Mouse (Mus musculus): ENCODE measurements around the gene Rxra.

Rxra gene

GRCm38 (mm10) chr2:27671633-27672091, 4.6 kb upstream of the Rxra start:
- DNase-seq: no peak

- peak; percentile 55 for DNase-seq
Measured at GRCm38 (mm10) chr2:27676478-27677325, 462 bp downstream of the Rxra start.

GRCm38 (mm10) chr2:27677411-27678310, 1.4 kb downstream of the Rxra start:
- peak; percentile 35 for DNase-seq

DNA sequence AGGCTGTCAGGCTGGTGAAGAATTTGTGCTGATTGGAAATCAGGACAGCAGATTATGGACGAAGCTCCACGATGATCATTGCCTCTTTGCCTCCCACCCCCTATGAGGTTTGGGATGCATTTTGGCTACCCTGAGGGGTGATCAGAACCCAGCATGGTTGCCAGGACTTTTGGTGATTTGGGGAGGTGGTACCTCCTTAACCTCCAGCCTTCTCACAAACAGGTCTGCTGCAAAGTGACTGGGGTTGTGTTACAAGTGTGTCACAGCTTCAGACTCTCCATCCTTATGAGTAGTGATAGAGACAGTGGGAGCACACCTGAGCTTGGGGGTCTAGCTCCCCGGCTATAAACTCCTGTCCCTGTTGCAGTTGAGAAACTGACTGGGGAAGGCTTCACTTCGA, 2.1 kb downstream of the Rxra start:
- no peak for DNase-seq

DNA sequence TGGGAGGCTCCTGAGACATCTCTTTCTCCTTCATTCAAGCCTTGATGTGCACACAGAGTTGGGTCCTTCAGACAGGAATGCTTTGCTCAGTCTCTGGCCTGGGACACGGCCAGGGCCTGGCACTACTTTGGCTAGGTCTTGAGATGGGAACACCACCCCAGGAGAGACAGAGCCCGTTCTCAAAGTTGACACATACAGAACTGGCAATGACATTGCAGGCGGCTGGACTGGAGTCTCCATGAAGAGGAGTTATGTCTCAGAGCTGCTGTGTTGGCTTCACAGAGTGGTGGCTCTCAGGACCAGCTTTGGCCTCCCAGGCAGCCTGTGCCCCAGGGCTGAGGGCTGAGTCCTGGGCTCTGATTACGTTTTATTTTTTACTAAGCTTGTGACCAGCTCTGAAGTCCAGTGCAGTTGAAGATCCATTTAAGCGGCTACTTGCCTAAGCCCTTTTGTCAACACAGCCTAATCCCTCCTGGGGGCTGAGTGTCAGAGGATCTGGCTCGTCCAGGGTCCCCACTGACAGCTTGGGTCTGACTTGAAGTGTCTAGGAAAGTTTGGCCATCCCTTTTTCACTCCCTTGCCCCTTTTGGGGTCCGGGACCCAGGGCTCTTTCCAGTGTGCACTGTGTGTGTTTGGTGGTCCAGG, 2.7 kb downstream of the Rxra start:
- no peak for DNase-seq

DNA sequence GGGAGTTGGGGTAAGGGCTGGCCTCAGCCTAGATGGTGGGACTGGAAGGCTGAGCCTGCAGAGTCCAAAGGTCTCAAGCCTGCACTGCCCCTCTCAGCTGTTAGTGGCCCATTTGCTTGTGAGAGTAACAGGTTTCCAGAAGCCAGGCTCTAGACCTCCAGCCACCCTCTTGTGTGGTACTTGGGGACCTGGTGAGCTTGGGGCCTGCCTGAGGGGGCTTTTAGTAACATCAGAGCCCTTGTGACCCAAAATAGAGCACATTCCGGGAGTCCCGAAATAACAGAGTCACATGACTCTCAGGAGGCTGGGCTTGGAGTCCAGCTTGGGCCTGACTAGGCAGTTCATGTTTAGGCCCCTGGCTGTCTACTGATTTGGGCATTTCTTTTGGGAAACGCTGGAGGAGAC, 3.4 kb downstream of the Rxra start:
- DNase-seq: no peak

- no peak for DNase-seq
Measured at GRCm38 (mm10) chr2:27680058-27680457, 3.8 kb downstream of the Rxra start.

GRCm38 (mm10) chr2:27680595-27680994, 4.4 kb downstream of the Rxra start:
- DNase-seq: no peak

GRCm38 (mm10) chr2:27681426-27681825, 5.2 kb downstream of the Rxra start:
- no peak for DNase-seq

GRCm38 (mm10) chr2:27682096-27682495, 5.9 kb downstream of the Rxra start:
- DNase-seq: no peak

DNA sequence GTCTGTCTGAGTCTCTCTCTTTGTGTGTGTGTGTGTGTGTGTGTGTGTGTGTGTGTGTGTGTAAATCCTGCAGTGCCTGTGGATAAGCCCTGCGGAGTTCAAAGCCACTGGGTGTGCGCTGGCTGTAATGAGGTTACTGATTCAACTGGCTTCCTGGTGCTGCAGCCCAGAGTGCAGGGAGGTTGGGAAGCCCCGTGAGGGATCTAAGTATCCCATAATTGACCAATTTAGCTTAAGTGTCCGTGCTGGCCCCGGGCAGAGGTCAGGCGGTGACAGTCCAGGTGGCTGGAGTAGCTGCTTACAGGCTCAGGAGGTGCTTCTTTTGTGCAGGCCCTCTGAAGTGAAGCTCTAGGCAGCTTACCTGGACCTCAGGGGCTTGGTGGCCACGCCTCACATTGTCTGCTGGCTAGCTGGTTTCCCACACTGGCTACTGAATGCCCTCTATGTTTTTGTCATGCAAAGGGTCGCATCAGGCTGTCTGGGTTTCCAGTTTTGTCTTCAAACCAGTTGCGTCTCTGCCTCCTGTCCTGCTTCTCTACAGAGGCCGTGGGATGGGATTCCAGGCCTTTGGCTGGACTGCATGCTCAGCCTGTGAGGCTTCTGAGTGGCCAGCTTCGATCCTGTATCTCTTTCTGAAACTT, 7.9 kb downstream of the Rxra start:
- DNase-seq: no peak

- no peak for DNase-seq
Measured at GRCm38 (mm10) chr2:27685917-27686316, 9.7 kb downstream of the Rxra start.

- no peak for DNase-seq
Measured at GRCm38 (mm10) chr2:27686335-27686734, 10.1 kb downstream of the Rxra start.

DNA sequence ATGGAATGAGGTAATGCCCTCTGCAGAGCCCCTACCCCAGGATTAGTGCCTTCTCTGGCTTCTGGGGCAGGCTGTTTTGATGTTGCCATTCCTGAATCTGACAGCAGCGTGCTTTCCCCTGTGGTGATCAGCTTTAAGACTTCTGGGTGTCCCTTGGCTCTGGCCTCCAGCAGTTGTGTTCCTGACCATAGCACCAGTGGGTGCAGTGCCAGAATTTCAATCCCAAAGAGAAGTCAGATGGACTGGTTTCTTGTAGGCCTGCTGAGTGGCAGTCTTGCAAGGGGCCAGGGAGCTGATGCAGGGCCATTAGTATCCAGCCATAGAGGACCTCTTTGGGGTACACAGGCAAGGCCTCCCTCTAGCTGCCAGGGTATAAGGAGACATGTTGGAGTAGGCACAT, 10.8 kb downstream of the Rxra start:
- DNase-seq: no peak

- no peak for DNase-seq
Measured at GRCm38 (mm10) chr2:27687973-27688372, 11.7 kb downstream of the Rxra start.

DNA sequence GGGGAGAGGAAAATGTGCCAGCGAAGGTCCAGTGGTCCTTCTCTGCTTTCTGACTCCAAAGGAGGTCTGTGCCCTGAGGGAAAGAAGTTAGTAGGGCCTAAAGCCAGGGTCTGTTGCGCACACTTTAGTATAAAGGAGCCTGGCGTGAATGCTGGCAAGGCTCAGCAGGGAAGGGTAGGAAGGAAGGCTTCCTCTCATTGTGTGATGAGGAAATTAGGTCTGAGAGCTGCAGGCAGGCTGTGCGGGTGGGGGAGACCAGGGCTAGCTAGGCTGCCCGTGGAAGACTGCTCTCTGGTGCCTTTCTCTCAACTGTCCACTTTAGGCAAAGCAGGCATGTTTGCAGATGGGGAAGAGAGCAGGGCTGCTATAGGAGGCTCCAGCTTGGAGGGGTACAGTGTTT, 14.5 kb downstream of the Rxra start:
- DNase-seq: no peak

- DNase-seq: no peak
Measured at GRCm38 (mm10) chr2:27691139-27691720, 15.0 kb downstream of the Rxra start.

DNA sequence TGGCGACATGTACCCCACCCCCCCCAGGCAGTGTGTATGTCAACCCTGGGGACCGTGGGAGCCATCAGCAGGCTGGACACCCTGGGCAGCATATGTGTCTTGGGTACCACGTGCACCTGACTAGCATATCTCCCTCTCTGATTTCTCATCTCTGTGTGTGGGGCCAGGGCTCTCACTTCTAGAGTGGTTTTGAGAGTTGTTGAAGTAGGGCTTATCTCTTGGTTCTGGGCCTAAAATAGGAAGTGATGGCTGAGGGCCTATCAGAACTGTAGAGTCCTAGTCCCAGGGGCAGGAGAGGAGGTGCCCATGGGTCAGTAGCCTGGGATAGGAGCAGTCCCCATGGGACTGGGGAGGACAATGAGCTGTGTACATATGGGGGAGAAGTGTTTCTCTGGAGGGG, 16.4 kb downstream of the Rxra start:
- no peak for DNase-seq

DNA sequence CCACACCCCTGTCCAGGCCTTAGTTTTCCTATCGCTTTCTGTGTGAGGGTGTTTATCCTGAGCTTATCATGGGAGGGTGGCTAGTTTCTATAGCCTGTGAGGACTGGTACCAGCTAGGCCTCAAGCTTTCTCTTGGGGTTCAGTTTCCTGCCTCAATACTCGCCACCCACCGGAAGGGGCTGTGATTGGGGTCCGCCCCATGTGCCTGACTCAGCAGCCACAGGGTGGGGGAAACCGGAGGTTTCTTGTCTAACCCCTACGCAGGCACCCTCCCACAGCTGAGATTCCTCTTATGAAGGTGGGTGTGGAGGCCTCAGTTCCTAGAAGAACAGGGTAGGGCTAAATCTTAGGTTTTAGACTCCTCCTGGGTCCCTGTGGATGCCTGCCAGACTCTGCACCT, 17.4 kb downstream of the Rxra start:
- DNase-seq: no peak

DNA sequence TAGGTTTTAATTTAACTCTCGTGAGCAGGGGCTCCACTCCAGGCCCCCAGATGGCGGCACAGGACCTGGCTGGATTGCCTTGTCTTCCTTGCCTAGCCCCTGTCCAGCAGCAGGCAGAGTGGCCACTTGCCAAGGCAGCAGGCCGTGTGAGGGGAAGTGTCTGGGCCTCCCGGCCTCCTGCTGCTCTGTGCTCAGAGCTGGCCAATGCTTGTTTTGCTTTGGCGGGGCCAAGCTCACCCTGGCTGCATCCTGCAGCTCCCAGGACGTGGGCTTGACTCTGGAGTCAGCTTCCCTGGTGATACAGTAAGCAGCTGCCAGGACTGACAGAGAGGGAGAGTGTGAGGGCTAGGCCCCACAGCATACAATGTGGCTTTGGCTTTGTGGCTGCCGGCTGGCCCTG, 23.3 kb downstream of the Rxra start:
- peak; percentile 73 for DNase-seq

DNA sequence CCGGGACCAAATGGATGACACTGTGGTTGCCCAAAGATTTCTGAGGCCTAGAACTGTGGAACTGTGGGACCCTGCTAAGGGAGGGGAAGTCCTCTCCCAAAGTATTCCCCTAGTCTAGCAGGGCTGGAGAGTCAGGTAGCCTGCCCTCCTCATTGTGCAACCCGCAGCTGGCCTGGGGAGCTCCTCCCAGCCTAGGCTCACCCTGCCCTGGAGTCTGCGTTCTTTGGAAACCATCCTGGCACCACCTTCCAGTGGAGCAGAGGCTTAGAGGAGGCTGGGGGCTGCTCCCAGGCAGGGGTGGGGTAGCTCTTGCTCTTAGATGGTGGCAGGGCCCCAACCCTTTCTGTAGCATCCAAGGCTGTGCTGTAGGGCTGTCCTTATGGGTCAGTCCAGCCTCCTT, 26.0 kb downstream of the Rxra start:
- no peak for DNase-seq

GRCm38 (mm10) chr2:27702904-27703666, 26.8 kb downstream of the Rxra start:
- no peak for DNase-seq

All from right cerebral cortex, postnatal 14 days (tissue).